Mouse (Mus musculus) heart, embryonic 14.5 days (tissue): ENCODE measurements at regions not wholly inside any gene's neighbourhood (a gene's known extent, or its start where the extent isn't known, plus 50 kb on each side); places are given as distances from the start of the nearest gene placed in this dataset.
"Not testable (repeated sequence)": the region's sequence is repeated elsewhere in the genome, so short reads cannot be mapped to it uniquely, and the experiment has no call there.

Source experiments
- ATAC-seq: fragments of 200-750 bp; cut with Nextera tagmentation; 2 replicates; pipeline ENCODE4 v1.8.0; 2017; ENCODE audit warnings: low read depth, moderate TSS enrichment; ENCODE audit not compliant: insufficient number of reproducible peaks, insufficient read depth, low FRiP score
- H3K27ac ChIP-seq, 2 experiments: fragments of 200-500 bp in 1 of 2; fragments of 300-500 bp in 1 of 2; sonication (generic) in 1 of 2; replicated peaks in 1 of 2; 2 replicates each; pipeline ENCODE4 v1.5.1; 2012 to 2014; ENCODE audit warnings: low read depth in 2 of 2, low read length in 2 of 2, control low read depth in 1 of 2, mild to moderate bottlenecking in 1 of 2, mixed read lengths in 1 of 2; ENCODE audit not compliant: control insufficient read depth in 1 of 2, insufficient read depth in 1 of 2
- H3K27me3 ChIP-seq: fragments of 300-500 bp; sonication (generic); 2 replicates; pipeline ENCODE4 v1.6.1; 2014; ENCODE audit warnings: mild to moderate bottlenecking, low read length, control low read depth; ENCODE audit not compliant: control insufficient read depth, insufficient read depth
- H3K36me3 ChIP-seq: fragments of 300-500 bp; sonication (generic); 2 replicates; pipeline ENCODE4 v1.6.1; 2014; ENCODE audit warnings: mild to moderate bottlenecking, control low read depth, low read length, mixed read lengths; ENCODE audit not compliant: control insufficient read depth, insufficient read depth
- H3K4me1 ChIP-seq, 2 experiments: fragments of 200-500 bp in 1 of 2; fragments of 300-500 bp in 1 of 2; sonication (generic) in 1 of 2; 2 replicates each; pipeline ENCODE4 v1.6.1; 2012 to 2014; ENCODE audit warnings: low read length in 2 of 2, control low read depth in 1 of 2, mixed read lengths in 1 of 2; ENCODE audit not compliant: control insufficient read depth in 2 of 2, insufficient read depth in 2 of 2
- H3K4me2 ChIP-seq: fragments of 300-500 bp; sonication (generic); 2 replicates; pipeline ENCODE4 v1.6.1; 2014; ENCODE audit warnings: mild to moderate bottlenecking, low read length
- H3K4me3 ChIP-seq, 2 experiments: fragments of 200-500 bp in 1 of 2; fragments of 300-500 bp in 1 of 2; sonication (generic) in 1 of 2; 2 replicates each; pipeline ENCODE4 v1.5.1; 2012 to 2014; ENCODE audit warnings: low read length in 2 of 2, mild to moderate bottlenecking in 2 of 2, control low read depth in 1 of 2, low read depth in 1 of 2, moderate library complexity in 1 of 2; ENCODE audit not compliant: control insufficient read depth in 1 of 2, insufficient read depth in 1 of 2
- H3K9ac ChIP-seq: fragments of 300-500 bp; sonication (generic); 2 replicates; pipeline ENCODE4 v1.6.1; 2014; ENCODE audit warnings: mild to moderate bottlenecking, low read length
- H3K9me3 ChIP-seq: fragments of 300-500 bp; sonication (generic); 2 replicates; pipeline ENCODE4 v1.6.1; 2016; ENCODE audit warnings: low read length, control low read depth; ENCODE audit not compliant: control insufficient read depth
- WGBS: fragments of 180-500 bp; shearing (Covaris S2); extraction: QIAGEN DNeasy Blood & Tissue Kit; methylation state at CpG from one replicate; pipeline ENCODE4 v1.1.7; 2014; 5-methylcytosine and 5-hydroxymethylcytosine counted together

DNA sequence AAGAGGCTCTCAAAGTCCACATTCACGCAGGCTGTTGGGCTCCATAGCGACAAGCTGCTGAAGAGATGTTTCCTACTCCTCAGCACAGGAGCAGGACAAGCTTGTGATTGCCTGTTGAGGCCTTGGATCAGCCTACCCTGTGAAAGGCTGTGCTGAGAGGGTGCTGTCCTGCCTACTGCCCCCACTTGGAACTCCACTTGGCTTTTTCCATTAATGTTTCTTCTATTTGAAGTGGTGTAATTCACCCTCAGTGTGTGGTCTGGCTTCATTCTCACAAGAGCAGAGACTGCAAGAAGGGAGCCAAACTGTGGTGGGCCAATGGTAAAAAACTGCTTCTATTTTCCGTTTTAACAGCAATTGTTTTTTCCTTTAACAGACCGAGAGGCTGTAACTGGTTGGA is 116.4 kb upstream of the Meox2 start:
- no peak overlapping the region for H3K9ac ChIP-seq
- no peaks in the 10 kb centered on the region for H3K36me3 ChIP-seq
- H3K27me3 ChIP-seq: no peaks in the 10 kb centered on the region
- 67% methylated on average over 4 of the region's 4 CpGs for WGBS
- no peak overlapping the region for H3K4me2 ChIP-seq
- no peak overlapping the region for H3K4me3 ChIP-seq
- no peak for ATAC-seq
- no peaks in the 10 kb centered on the region for H3K4me1 ChIP-seq
- H3K27ac ChIP-seq: no peak overlapping the region
- no peaks in the 10 kb centered on the region for H3K9me3 ChIP-seq

DNA sequence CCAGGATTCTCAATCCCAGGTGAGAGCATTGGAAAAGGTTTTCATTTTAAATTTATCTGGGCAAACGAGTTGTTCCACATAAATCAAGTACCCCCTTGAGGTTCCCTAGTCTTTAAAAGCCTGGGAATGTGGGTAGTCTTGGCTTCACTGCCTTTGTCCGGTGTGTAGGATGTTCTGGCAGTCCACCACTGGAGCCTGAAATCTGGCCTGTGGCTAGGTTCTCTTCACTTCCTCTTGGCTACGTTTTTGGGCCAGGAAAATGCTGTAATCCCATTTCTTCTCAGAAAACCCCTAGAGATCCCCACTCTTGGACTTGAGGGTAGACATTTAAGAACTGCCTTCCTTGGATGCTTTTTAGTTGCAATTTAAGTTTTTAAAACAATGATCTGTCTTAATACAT is 106.9 kb upstream of the Meox2 start:
- 58% methylated on average over 3 of the region's 3 CpGs for WGBS
- no peak for ATAC-seq

DNA sequence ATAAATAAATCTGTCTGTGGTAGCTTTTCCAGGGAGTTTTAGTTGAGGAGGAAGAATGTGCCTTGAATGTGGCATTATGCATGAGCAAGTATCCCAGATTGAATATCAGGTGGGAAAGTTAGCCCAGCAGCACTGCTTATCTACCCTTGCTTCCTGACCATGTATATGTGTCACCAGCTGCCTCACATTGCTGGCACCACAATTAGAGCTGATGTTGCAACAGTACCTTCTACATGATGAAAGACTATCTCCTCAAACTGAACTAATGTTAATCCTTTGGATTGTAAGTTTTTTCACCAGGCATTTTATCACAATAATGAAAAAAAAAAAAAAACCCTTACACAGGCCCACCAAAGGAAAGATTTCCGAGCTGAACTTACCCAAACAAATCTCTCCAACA is 103.1 kb upstream of the Meox2 start:
- no peaks in the 10 kb centered on the region for H3K27me3 ChIP-seq
- H3K4me3 ChIP-seq: no peak overlapping the region
- H3K4me1 ChIP-seq: no peaks in the 10 kb centered on the region
- no peak for ATAC-seq
- H3K27ac ChIP-seq: no peak overlapping the region
- H3K4me2 ChIP-seq: no peak overlapping the region
- H3K9ac ChIP-seq: no peak overlapping the region
- no peaks in the 10 kb centered on the region for H3K36me3 ChIP-seq
- no peaks in the 10 kb centered on the region for H3K9me3 ChIP-seq
- 59% methylated on average over 1 of the region's 1 CpGs for WGBS

More for the DNA sequence above, 106.9 kb upstream of the Meox2 start:
- Histone ChIP-seq H3K4me2 (no peak overlapping the region), H3K27me3 (no peaks in the 10 kb centered on the region), H3K9ac (no peak overlapping the region), H3K4me1 (no peaks in the 10 kb centered on the region), H3K36me3 (no peaks in the 10 kb centered on the region), H3K27ac (no peak overlapping the region), H3K9me3 (no peaks in the 10 kb centered on the region), H3K4me3 (no peak overlapping the region)

DNA sequence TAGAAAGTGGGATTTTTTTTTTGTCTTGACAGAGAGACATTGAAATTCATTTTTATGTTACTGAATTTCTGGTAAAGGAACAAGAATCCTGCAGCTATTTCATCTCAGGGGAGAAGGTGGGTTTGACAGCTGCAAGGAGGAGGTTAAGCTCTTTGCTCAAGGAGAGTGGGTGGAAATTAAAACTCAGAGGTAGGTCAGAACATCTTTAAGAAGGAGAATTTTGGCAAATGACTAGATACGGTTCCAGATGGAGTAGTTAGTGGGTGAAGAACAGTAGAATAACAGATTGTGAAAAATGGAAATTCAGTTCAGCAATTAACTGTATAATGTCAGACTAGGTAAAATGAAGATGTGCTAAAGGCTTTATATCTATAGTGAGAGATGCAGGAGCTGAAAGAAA is 98.0 kb upstream of the Meox2 start:
- no peak for ATAC-seq
- no peak overlapping the region for H3K4me2 ChIP-seq
- H3K9me3 ChIP-seq: no peaks in the 10 kb centered on the region
- no peaks in the 10 kb centered on the region for H3K4me1 ChIP-seq
- no peak overlapping the region for H3K27ac ChIP-seq
- no peak overlapping the region for H3K4me3 ChIP-seq
- no peak overlapping the region for H3K9ac ChIP-seq
- 93% methylated on average over 1 of the region's 1 CpGs for WGBS
- H3K27me3 ChIP-seq: no peaks in the 10 kb centered on the region
- H3K36me3 ChIP-seq: no peaks in the 10 kb centered on the region

DNA sequence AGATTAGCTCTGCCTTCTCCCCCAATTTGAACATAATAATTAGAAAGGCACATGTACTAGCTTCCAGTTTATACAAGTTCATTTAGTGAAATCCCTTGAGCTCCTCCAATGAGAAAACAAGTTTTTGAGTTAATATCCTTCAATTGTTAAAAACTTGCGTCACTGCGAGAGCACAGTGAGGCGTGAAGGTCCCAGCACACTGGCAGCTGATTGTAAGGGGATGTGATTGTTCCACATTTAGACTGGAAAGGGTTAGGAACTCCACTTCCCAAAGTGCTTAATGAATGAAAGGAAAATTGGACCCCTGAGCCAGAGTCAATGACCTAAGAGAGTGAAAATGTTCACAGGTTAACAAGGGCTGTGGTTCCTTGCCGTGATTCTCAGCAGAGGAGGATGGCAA is 93.9 kb upstream of the Meox2 start:
- no peak overlapping the region; a peak in 1 of 4 replicates for H3K27ac ChIP-seq
- H3K4me3 ChIP-seq: no peak overlapping the region
- no peak overlapping the region for H3K9ac ChIP-seq
- H3K4me1 ChIP-seq: no peaks in the 10 kb centered on the region
- no peaks in the 10 kb centered on the region for H3K9me3 ChIP-seq
- no peaks in the 10 kb centered on the region for H3K36me3 ChIP-seq
- 69% methylated on average over 4 of the region's 4 CpGs for WGBS
- H3K4me2 ChIP-seq: no peak overlapping the region
- no peak for ATAC-seq
- H3K27me3 ChIP-seq: no peaks in the 10 kb centered on the region

DNA sequence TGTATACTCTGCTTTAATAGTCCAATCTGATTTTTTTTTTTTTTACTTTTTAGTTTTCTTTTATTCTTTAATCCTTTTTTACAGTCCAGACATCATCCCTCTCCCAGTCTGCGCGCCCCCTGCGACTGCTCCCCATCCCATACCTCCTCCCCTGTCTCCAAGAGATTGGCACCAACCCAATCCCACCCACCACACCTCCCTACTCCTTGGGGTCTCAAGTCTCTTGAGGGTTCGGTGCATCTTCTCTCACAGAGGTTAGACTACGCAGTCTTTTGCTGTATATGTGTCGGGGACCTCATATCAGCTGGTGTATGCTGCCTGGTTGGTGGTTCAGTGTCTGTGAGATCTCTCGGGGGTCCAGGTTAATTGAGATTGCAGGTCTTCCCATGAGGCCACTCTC is 93.4 kb upstream of the Meox2 start:
- not testable (repeated sequence) for H3K9ac ChIP-seq, H3K4me3 ChIP-seq, H3K4me1 ChIP-seq, H3K27me3 ChIP-seq, H3K36me3 ChIP-seq, H3K4me2 ChIP-seq, ATAC-seq, H3K27ac ChIP-seq, H3K9me3 ChIP-seq
- 84% methylated on average over 7 of the region's 7 CpGs for WGBS

DNA sequence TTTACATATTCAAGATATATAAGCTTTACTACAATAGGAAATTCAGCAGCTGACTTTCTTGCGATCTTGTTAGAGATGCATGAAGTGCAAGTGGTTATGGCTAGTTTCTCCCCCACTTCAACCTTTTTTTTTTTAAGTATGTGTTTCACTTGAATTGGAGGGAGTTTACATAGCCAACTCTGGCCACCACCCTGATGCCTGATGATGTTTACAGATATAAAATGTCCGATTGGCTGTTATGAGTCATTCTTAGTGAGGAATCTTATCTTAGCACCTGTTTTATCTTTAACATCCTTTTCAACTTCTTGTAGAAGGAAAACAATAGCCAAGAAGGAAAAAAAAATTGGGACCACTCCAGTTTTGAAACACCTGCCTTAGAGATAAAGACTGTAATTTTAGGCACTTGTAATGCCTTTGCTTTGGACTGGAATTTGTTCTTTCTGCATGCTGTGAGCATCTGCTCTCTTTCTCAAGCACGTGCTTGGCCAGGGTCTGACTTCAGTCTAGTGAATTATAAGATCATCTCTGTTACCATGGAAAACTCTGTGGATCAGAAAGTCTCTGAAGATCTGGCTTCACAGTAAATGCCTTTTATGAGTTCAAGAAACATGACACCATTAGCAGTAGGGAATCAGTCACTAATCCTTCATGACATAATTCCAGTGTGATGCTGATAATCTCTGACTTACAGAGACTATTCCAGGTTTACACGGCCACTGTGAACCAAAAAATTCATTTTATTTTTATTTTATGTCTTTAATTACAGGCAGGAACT is 92.7 kb upstream of the Meox2 start:
- H3K9me3 ChIP-seq: no peaks in the 10 kb centered on the region
- H3K4me3 ChIP-seq: no peak overlapping the region
- ATAC-seq: no peak
- WGBS: 56% methylated on average over 4 of the region's 4 CpGs
- no peak overlapping the region for H3K9ac ChIP-seq
- H3K27ac ChIP-seq: no peak overlapping the region
- no peak overlapping the region for H3K4me2 ChIP-seq
- no peaks in the 10 kb centered on the region for H3K4me1 ChIP-seq
- no peaks in the 10 kb centered on the region for H3K27me3 ChIP-seq
- no peaks in the 10 kb centered on the region for H3K36me3 ChIP-seq

DNA sequence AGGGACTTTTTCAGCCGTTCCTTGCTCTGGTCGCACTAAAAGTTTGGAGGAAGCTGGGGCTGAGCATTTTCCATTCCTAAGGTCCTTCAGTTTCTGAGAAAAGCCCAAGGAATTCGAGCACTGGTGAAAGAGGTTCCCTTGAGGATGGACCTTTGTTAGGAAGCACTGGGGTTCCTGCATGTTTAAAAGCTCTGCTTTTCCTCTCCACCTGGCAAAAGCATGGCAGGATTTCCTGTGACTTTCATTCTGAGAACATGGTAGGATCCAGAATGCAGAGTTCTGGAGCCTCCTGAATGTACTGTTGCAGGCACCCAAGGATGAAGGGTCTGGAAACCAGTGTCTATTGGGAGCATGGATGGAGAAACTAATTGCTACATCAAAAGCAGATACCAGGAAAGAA is 61.1 kb upstream of the Meox2 start:
- no peaks in the 10 kb centered on the region for H3K27me3 ChIP-seq
- no peaks in the 10 kb centered on the region for H3K9me3 ChIP-seq
- no peak for ATAC-seq
- no peak overlapping the region for H3K4me2 ChIP-seq
- WGBS: 57% methylated on average over 3 of the region's 3 CpGs
- no peak overlapping the region for H3K9ac ChIP-seq
- no peak overlapping the region for H3K27ac ChIP-seq
- no peak overlapping the region for H3K4me3 ChIP-seq
- H3K4me1 ChIP-seq: no peaks in the 10 kb centered on the region
- no peaks in the 10 kb centered on the region for H3K36me3 ChIP-seq
